ENCODE assay signal across 8 mouse cellular contexts in genomic region chr10:86463538-86464199, GRCm38 (mm10). TPM values are rescaled to one million over a fixed set of nuclear protein-coding genes. Genes with fewer than 3 reads are reported as not detected.
DNase-seq lines count a peak whose midpoint lies in the region; ATAC-seq and TF ChIP-seq lines count a peak whose summit lies in the region.

No protein-coding gene starts in this region.

- no peaks in the 10 kb centered on the region for H3K9me3 ChIP-seq in embryonic facial prominence, embryonic 12.5 days
- no peaks in the 10 kb centered on the region for H3K9me3 ChIP-seq in limb, embryonic 10.5 days (replicated peaks)
- H3K9me3 ChIP-seq in midbrain, embryonic 16.5 days (replicated peaks; ENCODE audit: control insufficient read depth, low read length, poor library complexity, severe bottlenecking), result no peaks in the 10 kb centered on the region

- peaks cover 3% of the 10 kb centered on the region for H3K4me1 ChIP-seq in embryonic facial prominence, embryonic 12.5 days
- peaks cover 3% of the 10 kb centered on the region for H3K4me1 ChIP-seq in heart, adult 2 months (ENCODE audit: control insufficient read depth, insufficient read depth, low read length)
- H3K4me1 ChIP-seq in kidney, adult 2 months (ENCODE audit: control insufficient read depth, insufficient read depth, low read length), result no peaks in the 10 kb centered on the region
- peaks cover 4% of the 10 kb centered on the region; the same call in 1 of the 2 replicates for H3K4me1 ChIP-seq in limb, embryonic 10.5 days
- H3K4me1 ChIP-seq in midbrain, embryonic 16.5 days (ENCODE audit: control insufficient read depth, insufficient read depth, low read length), result no peaks in the 10 kb centered on the region; the same call in 1 of the 2 replicates

- peak; percentile 55; the same call in 1 of the 2 replicates for ATAC-seq in embryonic facial prominence, embryonic 12.5 days (ENCODE audit: insufficient number of reproducible peaks, insufficient read depth, low FRiP score, low TSS enrichment)
- ATAC-seq in midbrain, embryonic 16.5 days, result peak; percentile 88

- H3K79me2 ChIP-seq in heart, adult 2 months (replicated peaks; ENCODE audit: control insufficient read depth, insufficient read depth, low read length), result no peaks in the 10 kb centered on the region

- WGBS in embryonic facial prominence, embryonic 12.5 days, result 21% methylated on average over 5 of the region's 5 CpGs
- 20% methylated on average over 5 of the region's 5 CpGs for WGBS in heart, adult 2 months
- 25% methylated on average over 5 of the region's 5 CpGs for WGBS in kidney, adult 2 months
- WGBS in limb, embryonic 10.5 days, result 30% methylated on average over 5 of the region's 5 CpGs
- 23% methylated on average over 5 of the region's 5 CpGs for WGBS in midbrain, embryonic 16.5 days

- peak; percentile 95 for TF ChIP-seq CTCF in heart, adult 2 months (IDR thresholded peaks at IDR 0.05)
- peak; percentile 94 for TF ChIP-seq CTCF in kidney, adult 2 months (conservative IDR thresholded peaks at IDR 0.05; ENCODE audit: insufficient read depth, insufficient read length, low read depth, low read length)

- H3K27me3 ChIP-seq in embryonic facial prominence, embryonic 12.5 days, result no peaks in the 10 kb centered on the region
- no peaks in the 10 kb centered on the region for H3K27me3 ChIP-seq in heart, adult 2 months (ENCODE audit: control insufficient read depth, insufficient read depth, low read length)
- no peaks in the 10 kb centered on the region for H3K27me3 ChIP-seq in kidney, adult 2 months (replicated peaks; ENCODE audit: control insufficient read depth, insufficient read depth, low read length)
- no peaks in the 10 kb centered on the region for H3K27me3 ChIP-seq in limb, embryonic 10.5 days (ENCODE audit: low read depth, poor library complexity, severe bottlenecking)
- no peaks in the 10 kb centered on the region for H3K27me3 ChIP-seq in midbrain, embryonic 16.5 days (ENCODE audit: control insufficient read depth, insufficient read depth, low read depth, low read length)

- H3K9ac ChIP-seq in embryonic facial prominence, embryonic 12.5 days, result no peak overlapping the region
- H3K9ac ChIP-seq in heart, adult 2 months (ENCODE audit: low read depth, low read length), result peak overlapping the region; percentile 43; the same call in 1 of the 2 replicates
- H3K9ac ChIP-seq in midbrain, embryonic 16.5 days (ENCODE audit: low read depth, low read length), result no peak overlapping the region

- intact Hi-C loops in heart, adult 2 months (cut with DNase I), result loop anchor here (1.0 to 2.0 kb wide), 3 partner anchors 398 to 495 kb away; partner anchors contain the start of gene Fbxo7

- H3K4me2 ChIP-seq in embryonic facial prominence, embryonic 12.5 days (replicated peaks), result no peak overlapping the region
- no peak overlapping the region for H3K4me2 ChIP-seq in midbrain, embryonic 16.5 days (ENCODE audit: low read length)

- H3K36me3 ChIP-seq in embryonic facial prominence, embryonic 12.5 days, result no peaks in the 10 kb centered on the region
- H3K36me3 ChIP-seq in heart, adult 2 months (ENCODE audit: control insufficient read depth, insufficient read depth, low read length), result no peaks in the 10 kb centered on the region
- no peaks in the 10 kb centered on the region for H3K36me3 ChIP-seq in kidney, adult 2 months (ENCODE audit: control insufficient read depth, insufficient read depth, low read length)
- H3K36me3 ChIP-seq in limb, embryonic 10.5 days, result no peaks in the 10 kb centered on the region
- H3K36me3 ChIP-seq in midbrain, embryonic 16.5 days (ENCODE audit: control insufficient read depth, insufficient read depth, low read length), result peaks cover 6% of the 10 kb centered on the region; the same call in 1 of the 2 replicates

- H3K4me3 ChIP-seq in embryonic facial prominence, embryonic 12.5 days, result no peak overlapping the region
- no peak overlapping the region for H3K4me3 ChIP-seq in heart, adult 2 months
- no peak overlapping the region for H3K4me3 ChIP-seq in kidney, adult 2 months (ENCODE audit: insufficient read depth, low read depth, low read length)
- no peak overlapping the region for H3K4me3 ChIP-seq in limb, embryonic 10.5 days
- no peak overlapping the region for H3K4me3 ChIP-seq in midbrain, embryonic 16.5 days (ENCODE audit: low read depth, low read length)

- peak; percentile 42 for DNase-seq in 416B (ENCODE audit: low read depth)
- peak; percentile 63 to 69 for DNase-seq in adrenal gland, postnatal 4 days (ENCODE audit: low spot score in 2 of 2)
- DNase-seq in heart, adult 2 months, result peak; percentile 78 to 89
- peak; percentile 88 for DNase-seq in kidney, adult 2 months
- DNase-seq in limb, embryonic 10.5 days (ENCODE audit: low spot score), result peak; percentile 89
- peak; percentile 37 to 74 for DNase-seq in spleen, postnatal 4 days (ENCODE audit: low spot score in 2 of 2)

- no peak for TF ChIP-seq POLR2A in heart, adult 2 months (IDR thresholded peaks at IDR 0.05; ENCODE audit: insufficient read depth, low read depth, low read length)
- no peak for TF ChIP-seq POLR2A in kidney, adult 2 months (IDR thresholded peaks at IDR 0.05; ENCODE audit: low read depth, low read length)

- no peak overlapping the region for H3K27ac ChIP-seq in embryonic facial prominence, embryonic 12.5 days
- H3K27ac ChIP-seq in heart, adult 2 months, result no peak overlapping the region
- no peak overlapping the region for H3K27ac ChIP-seq in kidney, adult 2 months (ENCODE audit: insufficient read depth, low read depth, low read length)
- H3K27ac ChIP-seq in limb, embryonic 10.5 days, result peak overlapping the region; percentile 53
- no peak overlapping the region for H3K27ac ChIP-seq in midbrain, embryonic 16.5 days (ENCODE audit: low read length)

- TF ChIP-seq EP300 in heart, adult 2 months (IDR thresholded peaks at IDR 0.05; ENCODE audit: insufficient read depth, low read depth, low read length), result peak; percentile 97

RNA-seq across cellular contexts. Expression of gene Syn3, which starts 35.0 kb away (rescaled TPM):
- total RNA-seq in adrenal gland, postnatal 4 days (2021), result 1 to 10 TPM; 5.0 to 6.8 TPM
- 4.0 and 4.6 TPM in 2 replicates for polyA plus RNA-seq in embryonic facial prominence, embryonic 12.5 days (2016; fragmentation: Nextera tagmentation; extraction: Ambion mirVana)
- total RNA-seq in heart, adult 2 months (2021), result under 1 TPM; 0.31 to 0.75 TPM
- 0.29 and 0.41 TPM in 2 replicates for polyA plus RNA-seq in heart, adult 2 months (2012; rRNA removed)
- 3.3 and 4.5 TPM in 2 replicates for polyA plus RNA-seq in kidney, adult 2 months (2012; rRNA removed)
- 2.1 and 3.6 TPM in 2 replicates for polyA plus RNA-seq in limb, embryonic 10.5 days (2016; fragmentation: Nextera tagmentation; extraction: Ambion mirVana)
- 33.2 and 34.0 TPM in 2 replicates for polyA plus RNA-seq in midbrain, embryonic 16.5 days (2015; fragmentation: Nextera tagmentation; extraction: Ambion mirVana)
